Mouse (Mus musculus): ENCODE measurements around the gene Krtap24-1. TPM values are rescaled to one million over a fixed set of nuclear protein-coding genes. Genes with fewer than 3 reads are reported as not detected.

Krtap24-1 gene
- polyA plus RNA-seq (2017; shearing (Covaris generic)), result not detected

- ATAC-seq, result no peak
Observed at GRCm38 (mm10) chr16:88611922-88612321, at the start of gene Krtap24-1. TSS of gene Krtap24-1 (minus strand) at chr16:88612279.

GRCm38 (mm10) chr16:88657426-88657825, 45.3 kb upstream of the Krtap24-1 start:
- ATAC-seq, result no peak

GRCm38 (mm10) chr16:88651952-88652351, 39.9 kb upstream of the Krtap24-1 start:
- no peak for ATAC-seq

GRCm38 (mm10) chr16:88651082-88651481, 39.0 kb upstream of the Krtap24-1 start:
- ATAC-seq, result no peak

- no peak for ATAC-seq
Observed at GRCm38 (mm10) chr16:88647358-88647846, 35.3 kb upstream of the Krtap24-1 start, which contains the start of gene Krtap26-1. TSS of gene Krtap26-1 (minus strand) at chr16:88647796.

- ATAC-seq, result no peak
Observed at GRCm38 (mm10) chr16:88646366-88647111, 34.5 kb upstream of the Krtap24-1 start.

- no peak for ATAC-seq
Observed at GRCm38 (mm10) chr16:88640053-88640452, 28.0 kb upstream of the Krtap24-1 start.

GRCm38 (mm10) chr16:88635142-88635541, 23.1 kb upstream of the Krtap24-1 start:
- ATAC-seq, result no peak

- no peak for ATAC-seq
Observed at GRCm38 (mm10) chr16:88631474-88631873, 19.4 kb upstream of the Krtap24-1 start.

GRCm38 (mm10) chr16:88627566-88627965, 15.5 kb upstream of the Krtap24-1 start, which contains the start of gene 2310079G19Rik:
TSS of gene 2310079G19Rik (minus strand) at chr16:88627666.
- no peak for ATAC-seq

- no peak for ATAC-seq
Observed at GRCm38 (mm10) chr16:88612712-88613111, 633 bp upstream of the Krtap24-1 start.

- no peak for ATAC-seq
Observed at GRCm38 (mm10) chr16:88604570-88604969, 7.5 kb downstream of the Krtap24-1 start.

GRCm38 (mm10) chr16:88602464-88602863, 9.6 kb downstream of the Krtap24-1 start:
- ATAC-seq, result no peak

- ATAC-seq, result no peak
Observed at GRCm38 (mm10) chr16:88600303-88600702, 11.8 kb downstream of the Krtap24-1 start.

- no peak for ATAC-seq
Observed at GRCm38 (mm10) chr16:88599504-88600237, 12.4 kb downstream of the Krtap24-1 start.

GRCm38 (mm10) chr16:88592758-88593157, 19.3 kb downstream of the Krtap24-1 start:
- no peak for ATAC-seq

GRCm38 (mm10) chr16:88583338-88583737, 28.7 kb downstream of the Krtap24-1 start:
- ATAC-seq, result no peak

GRCm38 (mm10) chr16:88575885-88576679, 36.0 kb downstream of the Krtap24-1 start:
- no peak for ATAC-seq

- no peak for ATAC-seq
Observed at GRCm38 (mm10) chr16:88572904-88573404, 39.1 kb downstream of the Krtap24-1 start.

- no peak for ATAC-seq
Observed at GRCm38 (mm10) chr16:88570136-88570535, 41.9 kb downstream of the Krtap24-1 start.

GRCm38 (mm10) chr16:88569732-88570131, 42.3 kb downstream of the Krtap24-1 start:
- no peak for ATAC-seq

- ATAC-seq, result no peak
Observed at GRCm38 (mm10) chr16:88569096-88569495, 43.0 kb downstream of the Krtap24-1 start.

Data from activated CD4-positive, CD25-positive, alpha-beta regulatory T cell, adult 4 months (primary cell).